Mouse (Mus musculus) embryonic facial prominence, embryonic 11.5 days (tissue): Measurements from ENCODE around the gene Nbeal2. TPM values are rescaled to one million over a fixed set of nuclear protein-coding genes. Genes with fewer than 3 reads are reported as not detected.

Experiments used
- ATAC-seq: fragments of 200-750 bp; cut with Nextera tagmentation; replicated peaks from 2 replicates; pipeline ENCODE4 v1.8.0; 2017; ENCODE audit warnings: low read depth; ENCODE audit not compliant: insufficient number of reproducible peaks, low FRiP score, low TSS enrichment
- DNase-seq: peaks from one replicate; pipeline ENCODE4 v3.0.0-alpha.2; 2015; ENCODE audit warnings: low spot score
- H3K27ac ChIP-seq: fragments of 300-500 bp; sonication (generic); replicated peaks from 2 replicates; pipeline ENCODE4 v1.5.1; 2014; ENCODE audit warnings: mild to moderate bottlenecking, low read depth, low read length, control low read depth
- H3K27me3 ChIP-seq: fragments of 300-500 bp; sonication (generic); 2 replicates; pipeline ENCODE4 v1.6.1; 2014; ENCODE audit warnings: mild to moderate bottlenecking, low read length, moderate library complexity, mixed read lengths; ENCODE audit not compliant: control insufficient read depth, insufficient read depth
- H3K36me3 ChIP-seq: fragments of 300-500 bp; sonication (generic); replicated peaks from 2 replicates; pipeline ENCODE4 v1.6.1; 2014; ENCODE audit warnings: low read depth, mild to moderate bottlenecking, low read length, moderate library complexity, mixed read lengths; ENCODE audit not compliant: control insufficient read depth, insufficient read depth
- H3K4me1 ChIP-seq: fragments of 300-500 bp; sonication (generic); 2 replicates; pipeline ENCODE4 v1.6.1; 2014; ENCODE audit warnings: low read length, mixed read lengths; ENCODE audit not compliant: control insufficient read depth, insufficient read depth
- H3K4me2 ChIP-seq: fragments of 300-500 bp; sonication (generic); 2 replicates; pipeline ENCODE4 v1.6.1; 2014; ENCODE audit warnings: low read depth, mild to moderate bottlenecking, control low read depth, low read length, moderate library complexity
- H3K4me3 ChIP-seq: fragments of 300-500 bp; sonication (generic); 2 replicates; pipeline ENCODE4 v1.5.1; 2014; ENCODE audit warnings: low read depth, low read length, control low read depth
- H3K9ac ChIP-seq: fragments of 300-500 bp; sonication (generic); replicated peaks from 2 replicates; pipeline ENCODE4 v1.6.1; 2014; ENCODE audit warnings: mild to moderate bottlenecking, control low read depth, low read length
- H3K9me3 ChIP-seq: fragments of 300-500 bp; sonication (generic); replicated peaks from 2 replicates; pipeline ENCODE4 v1.6.1; 2016; ENCODE audit warnings: mild to moderate bottlenecking, low read length, inconsistent platforms, mixed read lengths; ENCODE audit not compliant: control insufficient read depth
- WGBS: fragments of 180-500 bp; shearing (Covaris S2); extraction: QIAGEN DNeasy Blood & Tissue Kit; methylation state at CpG from one replicate; pipeline ENCODE4 v1.1.7; 2014; 5-methylcytosine and 5-hydroxymethylcytosine counted together
- polyA plus RNA-seq: library from polyadenylated mRNA; unstranded; fragments of >200 nt; fragmentation: Nextera tagmentation; extraction: Ambion mirVana; gene quantifications from 2 replicates; pipeline ENCODE4 v1.2.1, GENCODE M21; 2014

Gene Nbeal2
- polyA plus RNA-seq, 1 experiment from 2014 or later = 0.70 TPM

- WGBS = 93% methylated on average over 12 of the region's 12 CpGs
- no peak overlapping the region for H3K4me2 ChIP-seq
- no peaks in the 10 kb centered on the region for H3K36me3 ChIP-seq
- DNase-seq (no peak), ATAC-seq (no peak)
- no peaks in the 10 kb centered on the region for H3K9me3 ChIP-seq
- no peak overlapping the region for H3K27ac ChIP-seq
- peaks cover 2% of the 10 kb centered on the region; the same call in 1 of the 2 replicates for H3K4me1 ChIP-seq
- H3K4me3 ChIP-seq = no peak overlapping the region
- no peak overlapping the region for H3K9ac ChIP-seq
- H3K27me3 ChIP-seq = no peaks in the 10 kb centered on the region
Measured at GRCm38 (mm10) chr9:110659521-110659920, 5.6 kb upstream of the Nbeal2 start.

- H3K4me1 ChIP-seq = peaks cover 2% of the 10 kb centered on the region; the same call in 1 of the 2 replicates
- H3K4me3 ChIP-seq = peak overlapping the region; percentile 54; the same call in 1 of the 2 replicates
- H3K9ac ChIP-seq = no peak overlapping the region; the same call in 1 of the 2 replicates
- DNase-seq (no peak), ATAC-seq (no peak)
- peaks cover 11% of the 10 kb centered on the region for H3K27me3 ChIP-seq
- no peak overlapping the region for H3K27ac ChIP-seq
- peak overlapping the region; percentile 50 for H3K4me2 ChIP-seq
- H3K36me3 ChIP-seq = no peaks in the 10 kb centered on the region
- WGBS = 83% methylated on average over 13 of the region's 13 CpGs
- H3K9me3 ChIP-seq = no peaks in the 10 kb centered on the region
Measured at GRCm38 (mm10) chr9:110657474-110658078, 3.6 kb upstream of the Nbeal2 start.

GRCm38 (mm10) chr9:110656249-110657221 is 2.6 kb upstream of the Nbeal2 start, which contains the start of gene Ccdc12:
Ccdc12 (plus strand) TSS chr9:110656503.
- Histone ChIP-seq H3K9ac (peak within 1 kb of the TSS; percentile 71), H3K4me3 (peak within 1 kb of the TSS; percentile 54), H3K4me2 (peak within 1 kb of the TSS; percentile 58), H3K4me1 (peaks cover 2% of the 10 kb centered on the region; the same call in 1 of the 2 replicates), H3K36me3 (no peaks in the 10 kb centered on the region), H3K27me3 (peaks cover 16% of the 10 kb centered on the region), H3K27ac (peak within 1 kb of the TSS; percentile 52), H3K9me3 (no peaks in the 10 kb centered on the region)
- ATAC-seq (peak; percentile 96), DNase-seq (peak; percentile 97)
- under 1% methylated on average over 52 of the region's 52 CpGs for WGBS

- DNase-seq (no peak), ATAC-seq (no peak)
- Histone ChIP-seq H3K27ac (no peak overlapping the region), H3K4me1 (peaks cover 2% of the 10 kb centered on the region; the same call in 1 of the 2 replicates), H3K4me2 (peak overlapping the region; percentile 58), H3K27me3 (peaks cover 16% of the 10 kb centered on the region), H3K4me3 (peak overlapping the region; percentile 54), H3K9me3 (no peaks in the 10 kb centered on the region), H3K9ac (0 out of 2 replicates have a peak overlapping the region, but pooled peaks have one; percentile 32), H3K36me3 (no peaks in the 10 kb centered on the region)
- WGBS = 84% methylated on average over 10 of the region's 10 CpGs
Measured at GRCm38 (mm10) chr9:110655651-110656007, 1.7 kb upstream of the Nbeal2 start.

GRCm38 (mm10) chr9:110654726-110655650 is 1.0 kb upstream of the Nbeal2 start:
- Histone ChIP-seq H3K27ac (no peak overlapping the region), H3K4me2 (peak overlapping the region; percentile 97), H3K4me3 (no peak overlapping the region), H3K9me3 (no peaks in the 10 kb centered on the region), H3K9ac (no peak overlapping the region; the same call in 1 of the 2 replicates), H3K27me3 (peaks cover 16% of the 10 kb centered on the region), H3K4me1 (peaks cover 2% of the 10 kb centered on the region; the same call in 1 of the 2 replicates), H3K36me3 (no peaks in the 10 kb centered on the region)
- ATAC-seq (no peak), DNase-seq (no peak)
- 83% methylated on average over 19 of the region's 19 CpGs for WGBS

- H3K27me3 ChIP-seq = peaks cover 16% of the 10 kb centered on the region
- WGBS = 23% methylated on average over 14 of the region's 14 CpGs
- H3K27ac ChIP-seq = no peak overlapping the region
- peaks cover 2% of the 10 kb centered on the region; the same call in 1 of the 2 replicates for H3K4me1 ChIP-seq
- no peak for DNase-seq
- no peaks in the 10 kb centered on the region for H3K36me3 ChIP-seq
- H3K4me3 ChIP-seq = peak overlapping the region; percentile 52
- peak overlapping the region; percentile 97 for H3K4me2 ChIP-seq
- H3K9ac ChIP-seq = no peak overlapping the region; the same call in 1 of the 2 replicates
- H3K9me3 ChIP-seq = no peaks in the 10 kb centered on the region
- no peak for ATAC-seq
Measured at GRCm38 (mm10) chr9:110652963-110653654, 852 bp downstream of the Nbeal2 start.
